10 mouse cellular contexts compared by ENCODE assay signal in genomic region chr1:86858876-86859275, GRCm38 (mm10).
DNase-seq lines count a peak whose midpoint lies in the region; ATAC-seq lines count a peak whose summit lies in the region.
"Had no signal": no experiment of that assay in that cellular context is flagged by ENCODE, and none has a peak within 500 bp of the region (broad histone marks: within the 10 kb centered on the region; RNA-seq: fewer than 3 reads in every experiment).

No protein-coding gene starts in this region.

- no peak for ATAC-seq in megakaryocyte, adult 5-6 weeks (ENCODE audit: poor library complexity, severe bottlenecking)
- no peak for ATAC-seq in midbrain, embryonic 13.5 days

- peak overlapping the region; percentile 38 for H3K4me3 ChIP-seq in megakaryocyte, embryonic 14.5 days (replicated peaks)
- H3K4me3 ChIP-seq in midbrain, embryonic 13.5 days (replicated peaks): no peak overlapping the region
- H3K4me3 ChIP-seq: liver, embryonic 15.5 days had no signal

- H3K36me3 ChIP-seq in megakaryocyte, embryonic 14.5 days (replicated peaks; ENCODE audit: low read length): peaks cover 36% of the 10 kb centered on the region
- H3K36me3 ChIP-seq in midbrain, embryonic 13.5 days: peaks cover 25% of the 10 kb centered on the region
- H3K36me3 ChIP-seq: liver, embryonic 15.5 days had no signal

- no peaks in the 10 kb centered on the region for H3K9me3 ChIP-seq in megakaryocyte, embryonic 14.5 days
- H3K9me3 ChIP-seq in midbrain, embryonic 13.5 days: no peaks in the 10 kb centered on the region
- H3K9me3 ChIP-seq: liver, embryonic 15.5 days had no signal

- no peak overlapping the region for H3K27ac ChIP-seq in midbrain, embryonic 13.5 days
- H3K27ac ChIP-seq: liver, embryonic 15.5 days had no signal

- H3K4me2 ChIP-seq in midbrain, embryonic 13.5 days (replicated peaks): no peak overlapping the region
- H3K4me2 ChIP-seq: liver, embryonic 15.5 days had no signal

- peak; percentile 96 for DNase-seq in heart, adult 11 months
- DNase-seq in heart, postnatal 25 days (ENCODE audit: low spot score): no peak
- DNase-seq in kidney, postnatal 10 days: peak; percentile 15
- no peak for DNase-seq in urinary bladder, postnatal 14 days (ENCODE audit: low spot score)
- DNase-seq in frontal cortex, postnatal 36 days (ENCODE audit: low spot score in 2 of 2): no peak
- DNase-seq: cerebellum, adult 11-12 months had no signal

- H3K27me3 ChIP-seq in megakaryocyte, embryonic 14.5 days (replicated peaks): no peaks in the 10 kb centered on the region
- no peaks in the 10 kb centered on the region for H3K27me3 ChIP-seq in midbrain, embryonic 13.5 days
- H3K27me3 ChIP-seq: liver, embryonic 15.5 days had no signal

- peaks cover 91% of the 10 kb centered on the region for H3K4me1 ChIP-seq in megakaryocyte, embryonic 14.5 days
- H3K4me1 ChIP-seq in midbrain, embryonic 13.5 days (replicated peaks): no peaks in the 10 kb centered on the region
- H3K4me1 ChIP-seq: liver, embryonic 15.5 days had no signal

- H3K9ac ChIP-seq in midbrain, embryonic 13.5 days (replicated peaks): no peak overlapping the region
- H3K9ac ChIP-seq: liver, embryonic 15.5 days had no signal

- intact Hi-C loops in heart, postnatal 25 days (cut with DNase I): no loop called here

- 76% methylated on average over 1 of the region's 1 CpGs for WGBS in midbrain, embryonic 13.5 days

Comparison
In these comparisons a context has a peak if more than half of its experiments do, and no peak if none do; other contexts are left out.
1. DNase-seq: peak in heart, adult 11 months (single experiment) and kidney, postnatal 10 days (single experiment); none in heart, postnatal 25 days (single experiment), urinary bladder, postnatal 14 days (single experiment) and frontal cortex, postnatal 36 days (0 of 2).